Mouse (Mus musculus): ENCODE results near the gene Slc27a4.

- no peak for TF ChIP-seq POLR2A (IDR thresholded peaks at IDR 0.05; ENCODE audit: borderline replicate concordance, insufficient read depth, low read length)
- no peak for TF ChIP-seq CTCF (IDR thresholded peaks at IDR 0.05; ENCODE audit: borderline replicate concordance, insufficient read depth, low read depth, low read length)
Measured at GRCm38 (mm10) chr2:29784290-29784689, 18.1 kb upstream of the Slc27a4 start.

All from cerebellum, adult 2 months (tissue).